Mouse (Mus musculus) spleen, adult 2 months (tissue): ENCODE measurements around the gene Pear1.

Source experiments
- CTCF ChIP-seq: fragments of 200-500 bp; IDR thresholded peaks from 2 replicates; pipeline ENCODE4 v1.5.1; 2011; ENCODE audit warnings: mild to moderate bottlenecking, inconsistent platforms; ENCODE audit not compliant: insufficient read depth, insufficient read length, insufficient replicate concordance; ENCODE audit errors: extremely low read depth
- POLR2A ChIP-seq: fragments of 200-500 bp; IDR thresholded peaks from 2 replicates; pipeline ENCODE4 v1.6.1; 2011; ENCODE audit warnings: low read depth, low read length, inconsistent platforms

DNA sequence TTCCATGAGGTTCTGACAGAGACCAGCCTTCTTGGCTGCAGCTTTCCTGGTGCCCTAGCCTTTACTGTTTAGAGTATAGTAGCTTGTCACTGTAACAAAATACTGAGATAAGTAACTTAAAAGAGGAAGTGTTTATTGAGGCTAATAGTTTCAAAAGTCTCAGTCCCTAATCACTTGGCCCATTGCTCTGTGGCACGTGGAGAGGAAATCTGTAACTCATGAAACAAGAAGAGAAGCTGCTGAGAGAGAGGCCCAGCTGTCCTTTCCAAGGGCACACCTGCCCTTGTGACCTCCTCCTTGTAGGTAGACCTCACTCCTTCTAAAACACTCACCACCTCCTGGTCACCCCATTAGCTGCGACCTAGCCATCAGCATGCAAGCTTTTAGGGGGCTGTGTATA, 105.6 kb downstream of the Pear1 start:
- TF ChIP-seq CTCF, result no peak
- no peak for TF ChIP-seq POLR2A
